24 mouse cellular contexts compared by ENCODE assay signal in genomic region chr19:44462141-44462540, GRCm38 (mm10). TPM values are rescaled to one million over a fixed set of nuclear protein-coding genes. Genes with fewer than 3 reads are reported as not detected.
"Had no signal": no experiment of that assay in that cellular context is flagged by ENCODE, and none has a peak within 500 bp of the region (broad histone marks: within the 10 kb centered on the region; RNA-seq: fewer than 3 reads in every experiment).

No protein-coding gene starts in this region.

- H3K36me3 ChIP-seq: limb, embryonic 10.5 days; limb, embryonic 13.5 days; liver, embryonic 12.5 days; liver, embryonic 15.5 days; lung, embryonic 15.5 days; midbrain, embryonic 10.5 days; midbrain, embryonic 13.5 days; neural tube, embryonic 13.5 days; stomach, embryonic 15.5 days had no signal

- ATAC-seq: liver, embryonic 12.5 days; midbrain, embryonic 13.5 days; midbrain, embryonic 16.5 days had no signal

- H3K27me3 ChIP-seq: liver, embryonic 12.5 days; liver, embryonic 15.5 days; lung, embryonic 15.5 days; midbrain, embryonic 13.5 days; neural tube, embryonic 13.5 days; stomach, embryonic 15.5 days had no signal

- H3K9ac ChIP-seq: limb, embryonic 13.5 days; liver, embryonic 12.5 days; liver, embryonic 15.5 days; lung, embryonic 15.5 days; midbrain, embryonic 13.5 days; neural tube, embryonic 13.5 days; stomach, embryonic 15.5 days had no signal

- H3K4me2 ChIP-seq: limb, embryonic 13.5 days; liver, embryonic 12.5 days; liver, embryonic 15.5 days; lung, embryonic 15.5 days; midbrain, embryonic 13.5 days; neural tube, embryonic 13.5 days; stomach, embryonic 15.5 days had no signal

- DNase-seq: kidney, postnatal 25 days; layer of hippocampus, adult 9-11 months; liver; lung, adult 18-20 months; lung, postnatal 10 days; lung, postnatal 36 days; retina, postnatal 1 day; right cerebral cortex, postnatal 25 days had no signal

- H3K27ac ChIP-seq: layer of hippocampus, adult 2 months; limb, embryonic 10.5 days; limb, embryonic 13.5 days; liver, embryonic 12.5 days; liver, embryonic 15.5 days; lung, embryonic 15.5 days; midbrain, embryonic 10.5 days; midbrain, embryonic 13.5 days; neural tube, embryonic 13.5 days; stomach, embryonic 15.5 days had no signal

- H3K9me3 ChIP-seq: limb, embryonic 10.5 days; limb, embryonic 13.5 days; liver, embryonic 12.5 days; liver, embryonic 15.5 days; lung, embryonic 15.5 days; midbrain, embryonic 10.5 days; midbrain, embryonic 13.5 days; neural tube, embryonic 13.5 days; stomach, embryonic 15.5 days had no signal

- H3K4me3 ChIP-seq: layer of hippocampus, adult 2 months; limb, embryonic 10.5 days; limb, embryonic 13.5 days; liver, embryonic 12.5 days; liver, embryonic 15.5 days; lung, embryonic 15.5 days; megakaryocyte, embryonic 14.5 days; midbrain, embryonic 10.5 days; midbrain, embryonic 13.5 days; myocyte; neural tube, embryonic 13.5 days; stomach, embryonic 15.5 days had no signal

- H3K4me1 ChIP-seq: liver, embryonic 12.5 days; liver, embryonic 15.5 days; lung, embryonic 15.5 days; megakaryocyte, embryonic 14.5 days; midbrain, embryonic 13.5 days; stomach, embryonic 15.5 days had no signal

RNA-seq across cellular contexts. Expression of gene Wnt8b, which starts 31.1 kb away (rescaled TPM):
- total RNA-seq: left cerebral cortex, postnatal 25 days; monocyte, adult 5-6 weeks; neutrophil, adult 5-6 weeks had no signal
- polyA plus RNA-seq: limb, embryonic 10.5 days; liver, embryonic 12.5 days; liver, embryonic 15.5 days; lung, embryonic 15.5 days; myocyte had no signal
